Mouse (Mus musculus) 416B (cell line): Measurements from ENCODE around the gene Cyp4a29.
"Not testable (repeated sequence)": the region's sequence is repeated elsewhere in the genome, so short reads cannot be mapped to it uniquely, and the experiment has no call there.

Source experiments
- DNase-seq: peaks from one replicate; pipeline ENCODE4 v3.0.0; 2011; ENCODE audit warnings: low read depth

Gene Cyp4a29

DNA sequence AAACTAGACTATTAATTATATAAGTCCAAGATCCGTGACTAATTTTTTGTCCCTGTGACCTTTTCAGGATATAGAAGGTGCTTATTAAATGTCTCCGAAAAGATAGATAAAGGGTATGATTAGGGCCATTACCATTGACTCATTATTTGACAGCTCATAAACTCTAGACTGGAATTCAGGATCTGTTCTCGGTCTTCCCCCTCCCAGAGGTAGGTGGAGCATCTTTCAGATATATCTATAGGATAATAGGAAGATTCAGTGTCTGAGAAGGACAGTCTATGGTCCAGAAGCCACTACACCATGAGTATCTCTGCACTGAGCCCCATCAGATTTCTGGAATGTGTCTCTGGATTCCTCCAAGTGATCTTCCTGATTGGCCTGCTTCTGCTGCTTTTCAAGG lies at the start of gene Cyp4a29:
Cyp4a29 (plus strand) TSS at position 301 of the 400 bp plus-strand sequence.
- DNase-seq: no peak

- DNase-seq: not testable (repeated sequence)
These were observed 9.0 kb upstream of the Cyp4a29 start for GRCm38 (mm10) chr4:115232901-115233300.

GRCm38 (mm10) chr4:115236462-115237096 lies 5.3 kb upstream of the Cyp4a29 start:
- no peak for DNase-seq

GRCm38 (mm10) chr4:115264687-115265569 lies 23.0 kb downstream of the Cyp4a29 start:
- DNase-seq: not testable (repeated sequence)

DNA sequence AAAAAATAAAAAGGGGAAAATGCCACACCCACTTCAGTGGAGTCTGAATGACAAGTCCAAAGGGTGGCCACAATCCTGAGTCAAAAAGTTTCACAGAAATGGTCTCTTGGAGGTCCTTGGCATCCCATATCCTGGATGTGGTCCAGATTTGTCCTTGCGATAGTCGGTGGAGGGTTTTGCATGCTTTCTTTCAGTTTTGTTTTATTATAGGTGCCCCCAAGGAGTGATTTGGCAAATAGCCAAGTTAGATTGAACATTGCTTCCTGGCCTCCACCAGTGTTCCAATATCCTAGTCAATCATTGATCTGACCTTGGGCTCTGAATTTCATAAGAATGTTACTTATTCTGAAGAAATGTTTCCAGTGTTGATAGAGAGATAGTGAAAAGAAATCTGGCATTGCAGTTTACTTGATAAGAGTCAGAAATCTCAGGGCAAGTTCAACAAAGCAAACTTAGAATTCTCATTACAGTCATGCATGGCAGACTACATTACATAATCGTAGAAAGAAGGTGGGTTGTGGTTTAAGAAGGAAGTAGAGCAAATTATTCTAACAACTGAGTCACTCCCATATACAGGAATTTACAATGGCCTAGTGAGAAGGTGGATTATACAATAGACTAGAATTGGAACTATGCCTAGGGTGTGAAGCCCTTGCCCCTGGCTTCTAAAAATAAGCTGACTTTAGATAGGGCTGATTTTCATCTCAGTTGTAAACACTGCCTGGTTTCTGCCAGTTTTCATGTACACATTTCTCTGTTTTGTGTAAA lies 36.5 kb downstream of the Cyp4a29 start:
- DNase-seq: not testable (repeated sequence)

GRCm38 (mm10) chr4:115280342-115280741 lies 38.5 kb downstream of the Cyp4a29 start:
- peak; percentile 53 for DNase-seq

DNA sequence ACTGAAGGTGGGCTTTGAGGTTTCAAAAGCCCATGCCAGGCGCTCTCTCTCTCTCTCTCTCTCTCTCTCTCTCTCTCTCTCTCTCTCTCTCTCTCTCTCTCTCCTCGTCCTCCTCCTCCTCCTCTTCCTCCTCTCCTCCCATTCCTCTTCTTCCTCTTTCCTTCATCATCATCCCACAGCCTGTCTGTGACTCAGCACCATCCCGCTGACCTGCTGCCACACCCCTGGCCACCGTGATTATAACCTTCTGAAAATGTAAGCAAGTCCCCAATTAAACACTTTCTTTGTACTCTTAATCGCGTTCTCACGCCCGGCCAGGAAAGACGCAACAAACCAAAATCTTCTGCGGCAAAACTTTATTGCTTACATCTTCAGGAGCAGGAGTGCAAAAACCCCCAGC lies 38.9 kb downstream of the Cyp4a29 start:
- not testable (repeated sequence) for DNase-seq

DNA sequence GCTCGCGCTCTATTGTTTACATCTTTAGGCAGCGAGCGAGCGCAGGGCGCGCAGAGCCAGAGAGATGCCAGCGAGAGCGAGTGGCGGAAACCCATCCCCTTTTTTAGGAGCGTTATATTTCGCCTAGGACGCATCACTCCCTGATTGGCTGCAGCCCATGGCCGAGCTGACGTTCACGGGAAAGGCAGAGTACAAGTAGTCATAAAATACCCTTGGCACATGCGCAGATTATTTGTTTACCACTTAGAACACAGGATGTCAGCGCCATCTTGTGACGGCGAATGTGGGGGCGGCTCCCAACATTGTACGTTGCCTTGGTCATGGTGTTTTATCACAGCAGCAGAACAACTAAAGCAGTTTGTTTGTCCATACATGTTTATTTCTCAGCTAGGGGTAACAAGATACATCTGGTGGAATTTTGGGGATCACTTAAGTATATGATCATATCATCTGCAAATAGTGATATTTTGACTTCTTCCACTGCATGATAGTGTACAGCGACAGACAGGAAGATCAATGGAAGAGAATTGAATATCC lies 39.4 kb downstream of the Cyp4a29 start:
- not testable (repeated sequence) for DNase-seq

- DNase-seq: not testable (repeated sequence)
These were observed 56.9 kb downstream of the Cyp4a29 start, which contains the start of gene Cyp4a12a for GRCm38 (mm10) chr4:115298746-115299145. Gene Cyp4a12a (plus strand): TSS chr4:115299046.
